Mouse (Mus musculus) frontal cortex, postnatal 36 days (tissue): Measurements from ENCODE around the gene Josd1.
A peak's percentile ranks its signal among the peaks of the same experiment; 100 is the strongest.

Source experiments
- DNase-seq, 2 experiments: peaks; one replicate each; pipeline ENCODE4 v3.0.0; 2022; ENCODE audit warnings: low spot score in 2 of 2

Gene Josd1

GRCm38 (mm10) chr15:79687646-79688267 is at the start of gene Josd1:
Gene Josd1, minus strand, starts transcription at chr15:79687919.
- DNase-seq: peak; percentile 96

GRCm38 (mm10) chr15:79734311-79734710 is 46.6 kb upstream of the Josd1 start:
- DNase-seq: no peak

GRCm38 (mm10) chr15:79733640-79734039 is 45.9 kb upstream of the Josd1 start:
- no peak for DNase-seq

- no peak for DNase-seq
Observed at GRCm38 (mm10) chr15:79733192-79733591, 45.5 kb upstream of the Josd1 start.

GRCm38 (mm10) chr15:79731554-79731953 is 43.8 kb upstream of the Josd1 start:
- no peak for DNase-seq

GRCm38 (mm10) chr15:79728731-79729388 is 41.1 kb upstream of the Josd1 start:
- no peak for DNase-seq

DNA sequence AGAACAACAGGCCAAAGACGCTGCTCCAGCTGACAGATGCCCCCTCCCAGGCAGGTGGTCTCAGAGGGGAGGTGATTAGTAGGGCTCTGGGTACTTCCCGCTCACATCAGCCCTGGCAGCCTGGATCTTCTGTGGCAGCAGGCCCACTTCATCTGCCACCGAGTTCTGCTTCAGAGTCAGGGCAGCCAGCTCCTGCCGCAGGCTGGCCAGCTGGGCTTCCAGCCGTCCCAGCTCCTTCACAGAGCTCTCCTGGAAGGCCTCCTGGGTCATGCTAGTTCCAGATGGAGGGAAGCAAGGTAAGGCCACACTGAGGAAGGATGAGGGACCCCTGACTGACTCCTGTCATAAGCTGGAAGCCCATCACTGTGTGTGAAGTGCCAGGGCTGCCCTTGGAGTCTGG is 40.6 kb upstream of the Josd1 start:
- no peak for DNase-seq

GRCm38 (mm10) chr15:79727840-79728239 is 40.1 kb upstream of the Josd1 start:
- DNase-seq: no peak

GRCm38 (mm10) chr15:79725190-79725789 is 37.6 kb upstream of the Josd1 start:
- DNase-seq: peak; percentile 57 to 69

GRCm38 (mm10) chr15:79723439-79723838 is 35.7 kb upstream of the Josd1 start:
- no peak for DNase-seq

DNA sequence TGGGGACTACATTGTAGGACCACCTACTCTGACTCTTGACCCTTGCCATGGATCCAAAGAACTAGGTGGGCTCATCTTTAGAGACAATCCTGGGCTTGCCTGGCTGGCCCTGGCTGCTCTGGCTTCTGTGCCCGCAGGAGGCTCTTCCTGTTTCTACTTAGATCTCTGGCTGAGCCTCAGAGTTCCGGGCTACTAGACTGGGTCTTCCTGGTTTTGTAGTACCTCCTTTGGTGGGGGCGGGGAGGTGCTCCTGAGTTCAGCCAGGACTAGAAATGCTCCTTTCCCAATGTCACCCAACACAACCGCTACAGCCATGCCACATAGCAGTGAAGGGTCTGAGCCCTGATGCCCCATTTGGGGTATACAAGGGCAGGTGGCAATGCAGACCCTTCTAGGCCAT is 33.1 kb upstream of the Josd1 start:
- no peak for DNase-seq

GRCm38 (mm10) chr15:79720267-79720666 is 32.5 kb upstream of the Josd1 start:
- no peak for DNase-seq

GRCm38 (mm10) chr15:79716710-79717109 is 29.0 kb upstream of the Josd1 start:
- no peak for DNase-seq

DNA sequence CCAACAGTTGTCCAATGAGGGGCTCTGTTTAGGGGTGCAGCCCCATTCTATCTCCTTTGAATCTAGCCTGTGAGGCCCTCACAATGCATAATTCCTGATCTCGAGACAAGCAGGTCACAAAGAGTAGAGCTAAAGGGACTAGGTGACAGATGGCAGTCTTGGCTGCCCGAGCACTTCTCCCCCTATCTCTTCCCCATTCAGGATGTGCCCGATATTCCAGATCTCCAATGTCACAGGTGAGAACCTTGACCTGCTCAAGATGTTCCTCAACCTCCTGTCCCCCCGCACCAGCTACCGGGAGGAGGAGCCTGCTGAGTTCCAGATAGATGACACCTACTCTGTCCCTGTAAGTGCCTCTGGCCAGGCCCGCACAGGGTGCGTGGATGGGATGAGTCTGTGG is 27.9 kb upstream of the Josd1 start:
- DNase-seq: no peak

DNA sequence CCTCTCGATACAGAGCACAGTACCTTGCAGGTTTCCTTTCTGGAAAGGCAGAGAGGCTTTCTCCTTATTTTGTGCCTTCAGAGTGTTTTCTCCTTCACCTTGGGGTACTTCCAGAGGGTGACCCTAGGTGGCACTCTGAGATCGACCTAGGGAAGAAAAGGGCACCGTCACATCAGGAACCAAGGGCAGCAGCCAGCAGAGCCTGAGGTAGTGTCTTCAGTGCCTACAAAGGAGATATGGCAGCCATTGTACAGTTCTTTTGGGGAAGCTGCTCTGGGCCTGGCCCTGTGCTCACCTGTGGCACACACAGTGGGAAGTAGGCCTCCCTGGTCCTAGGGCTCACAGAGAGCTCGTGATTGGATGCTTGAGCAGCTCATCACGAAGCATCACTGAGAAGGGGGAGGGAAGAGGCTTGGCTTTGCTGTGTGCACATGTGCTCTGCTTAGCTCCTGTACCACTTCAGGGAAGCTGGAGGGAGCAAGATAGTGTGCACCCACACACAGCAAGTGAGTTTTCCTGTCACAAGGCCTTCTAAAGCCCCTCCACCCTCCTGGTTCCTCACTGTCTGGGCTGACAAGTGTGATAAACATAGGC is 20.6 kb upstream of the Josd1 start:
- no peak for DNase-seq

GRCm38 (mm10) chr15:79706603-79707214 is 19.0 kb upstream of the Josd1 start:
- no peak for DNase-seq

- no peak for DNase-seq
Observed at GRCm38 (mm10) chr15:79697558-79698187, 10.0 kb upstream of the Josd1 start.

- no peak for DNase-seq
Observed at GRCm38 (mm10) chr15:79697011-79697410, 9.3 kb upstream of the Josd1 start.

GRCm38 (mm10) chr15:79696508-79696907 is 8.8 kb upstream of the Josd1 start:
- DNase-seq: no peak

GRCm38 (mm10) chr15:79695516-79695915 is 7.8 kb upstream of the Josd1 start:
- no peak for DNase-seq

GRCm38 (mm10) chr15:79694512-79694911 is 6.8 kb upstream of the Josd1 start:
- DNase-seq: no peak

DNA sequence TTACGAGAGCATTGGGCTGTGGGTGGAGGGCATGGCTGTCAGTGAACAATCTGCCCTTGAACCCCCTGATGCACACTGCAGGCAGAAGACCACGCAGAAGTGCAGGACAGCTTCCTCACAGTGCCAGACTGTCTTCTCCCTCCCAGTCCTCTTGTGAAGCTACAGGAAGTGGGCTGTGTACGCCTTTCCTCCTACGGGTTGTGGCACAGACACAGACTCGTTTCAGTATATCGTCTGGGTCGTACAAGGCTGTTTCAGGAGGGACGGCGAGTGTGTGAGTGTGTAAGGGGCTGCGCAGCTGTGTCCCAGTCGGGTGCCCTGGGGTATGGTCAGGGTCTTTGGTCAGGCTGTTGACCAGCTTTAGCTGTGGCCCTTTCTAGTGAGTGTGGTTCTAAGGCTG is 6.0 kb upstream of the Josd1 start:
- DNase-seq: no peak
